Mouse (Mus musculus) WW6 (cell line): ENCODE results near the gene Pla2g4b.

Source experiments
- DNase-seq: peaks from one replicate; pipeline ENCODE4 v3.0.0-alpha.2; 2013; ENCODE audit warnings: low read depth, low spot score

Pla2g4b gene

DNA sequence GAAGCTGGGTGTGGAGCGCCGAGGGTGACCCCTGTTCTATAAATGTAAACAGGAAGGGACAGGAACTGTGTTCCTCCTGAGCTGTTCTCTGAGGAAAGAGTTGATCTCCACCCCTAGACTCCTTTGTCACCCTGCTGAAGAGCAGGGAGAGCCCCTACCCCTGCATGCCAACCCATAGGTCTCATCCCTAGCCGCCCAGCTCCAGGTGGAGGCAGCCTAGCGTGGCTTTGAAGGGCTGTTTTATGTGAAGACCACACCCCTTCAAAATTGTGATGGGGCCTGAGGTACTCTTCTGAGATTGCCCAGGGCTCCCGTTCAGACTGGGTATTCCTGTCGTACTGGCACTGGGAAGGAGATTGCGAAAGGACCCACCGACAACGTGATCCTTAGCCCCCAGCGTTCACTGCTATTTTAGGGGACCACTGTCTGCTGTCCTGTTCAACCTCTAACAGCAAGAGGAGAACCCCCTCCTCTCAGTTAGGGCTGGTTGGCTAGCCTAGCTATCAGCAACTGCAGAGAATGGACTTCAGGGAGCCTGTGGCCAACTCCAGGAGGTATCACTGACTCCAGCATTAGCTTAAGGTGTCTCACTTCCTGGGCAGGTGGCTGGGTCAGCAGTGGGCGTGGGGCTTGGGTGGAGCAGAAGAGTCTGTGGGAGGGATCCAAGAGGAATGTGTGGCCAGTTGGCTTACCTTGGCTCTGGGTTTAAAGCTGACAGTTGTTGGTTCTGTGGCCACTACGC is at the start of gene Pla2g4b:
Gene Pla2g4b (plus strand): TSS at position 692 of the 742 bp plus-strand sequence.
- no peak for DNase-seq

DNA sequence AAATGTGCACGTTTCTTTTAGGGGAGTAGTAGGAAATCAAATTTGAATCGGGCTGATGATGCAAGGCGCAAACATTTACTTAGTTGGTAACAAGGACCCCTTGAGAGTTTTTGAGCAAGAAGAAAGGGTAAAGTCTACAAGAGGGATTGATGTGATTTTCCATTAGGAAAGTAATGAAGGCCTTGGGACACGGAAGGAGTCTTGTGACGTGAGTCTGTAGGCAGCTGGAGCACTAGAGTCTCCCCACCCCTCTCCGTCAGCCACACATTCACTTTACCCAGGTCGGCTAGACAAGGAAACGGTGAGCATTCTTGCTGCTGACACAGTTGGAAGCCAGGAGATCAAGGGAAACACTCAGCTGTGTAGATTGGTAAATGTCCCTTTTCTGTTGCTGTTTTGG is 47.3 kb upstream of the Pla2g4b start:
- no peak for DNase-seq

DNA sequence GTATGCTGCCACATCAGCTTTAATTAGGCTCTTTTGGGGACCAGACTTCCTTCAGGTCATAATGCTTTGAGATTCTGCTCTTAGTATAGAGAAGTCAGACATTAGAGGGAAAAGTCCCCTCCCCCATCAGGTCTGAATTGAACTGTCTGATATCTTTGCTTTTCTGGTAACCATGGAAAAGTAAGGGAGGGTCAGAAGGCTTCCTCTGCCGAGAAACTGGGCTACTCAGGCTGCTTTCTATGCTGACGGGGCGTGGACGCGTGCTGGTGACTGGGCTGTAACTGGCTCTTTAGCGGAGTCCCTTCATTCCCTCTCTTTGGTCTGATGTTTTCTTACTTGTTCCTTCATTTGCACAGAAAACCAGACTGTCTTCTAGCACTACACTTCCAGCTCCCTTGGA is 46.8 kb upstream of the Pla2g4b start:
- no peak for DNase-seq

DNA sequence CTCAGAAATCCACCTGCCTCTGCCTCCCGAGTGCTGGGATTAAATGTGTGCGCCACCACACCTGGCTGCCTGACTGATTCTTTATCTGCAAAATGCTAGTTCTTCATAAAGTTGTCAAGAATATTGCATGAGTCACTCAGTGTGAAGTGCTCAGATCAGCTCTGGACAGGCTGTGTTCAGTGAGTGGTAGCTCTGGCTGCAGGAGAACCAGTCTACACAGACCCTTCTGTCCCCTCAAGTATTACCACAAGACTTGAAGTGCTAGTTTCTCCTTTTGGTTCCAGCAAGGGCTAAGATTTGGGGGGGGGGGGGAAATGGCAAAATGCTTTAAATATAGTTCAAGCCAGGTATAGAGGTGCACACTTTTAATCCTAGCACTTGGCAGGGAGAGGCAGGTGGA is 45.8 kb upstream of the Pla2g4b start:
- no peak for DNase-seq

DNA sequence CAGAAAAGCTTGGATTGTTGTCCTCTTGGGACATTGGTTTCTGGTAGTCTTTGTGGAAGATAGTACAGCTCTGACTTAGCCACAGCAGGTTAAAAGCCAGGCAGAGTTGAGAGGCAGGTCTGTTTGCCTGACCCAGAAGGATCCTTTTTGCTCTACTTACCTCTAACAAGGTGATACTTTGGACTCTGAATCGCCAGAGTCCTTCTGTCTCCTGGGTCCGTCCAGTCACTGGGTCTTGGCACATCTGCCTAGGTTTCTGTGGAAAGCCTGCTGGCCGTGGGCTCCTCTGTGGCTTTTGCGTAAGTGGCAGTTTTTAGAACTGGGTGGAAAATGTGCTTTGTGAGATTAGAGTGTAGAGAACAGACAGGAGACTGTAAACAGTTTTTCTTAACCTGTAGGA is 44.3 kb upstream of the Pla2g4b start:
- DNase-seq: no peak

DNA sequence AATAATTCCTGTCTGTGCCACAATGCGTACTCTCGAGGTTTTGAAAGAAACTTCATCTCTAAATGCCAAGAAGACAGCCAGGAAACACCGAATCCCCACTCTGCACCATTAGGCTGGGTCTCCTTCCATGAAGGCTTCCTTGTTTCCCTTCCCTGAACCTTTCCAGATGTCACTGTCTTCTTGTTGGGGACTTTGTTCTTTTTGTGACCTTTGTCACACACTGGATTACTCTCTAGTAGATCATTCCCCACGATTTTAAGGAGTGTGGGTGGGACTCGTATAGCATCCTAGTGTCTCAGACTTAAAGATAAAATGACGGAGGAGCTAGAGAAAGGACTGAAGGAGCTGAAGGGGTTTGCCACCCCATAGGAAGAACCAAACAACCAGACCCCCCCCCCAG is 42.3 kb upstream of the Pla2g4b start:
- no peak for DNase-seq

DNA sequence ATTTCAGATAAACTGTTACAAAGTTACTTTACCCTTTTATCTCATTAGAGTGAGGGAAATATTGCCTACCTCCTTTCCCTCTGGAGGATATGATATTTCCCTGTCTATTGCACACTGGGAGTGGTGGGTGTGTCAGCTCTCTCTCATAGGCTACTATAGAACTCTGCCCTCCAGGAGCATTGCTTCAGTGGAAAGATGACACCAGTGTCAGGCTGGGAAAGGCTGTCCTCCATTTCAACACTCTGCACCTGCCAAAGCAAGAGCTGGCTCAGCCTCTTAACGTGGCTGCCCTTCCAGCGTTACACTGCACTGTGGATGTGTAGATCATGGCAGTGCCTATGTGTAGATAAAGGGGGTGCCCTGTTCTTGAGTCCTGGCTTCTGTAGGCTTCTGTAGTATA is 40.9 kb upstream of the Pla2g4b start:
- DNase-seq: no peak

DNA sequence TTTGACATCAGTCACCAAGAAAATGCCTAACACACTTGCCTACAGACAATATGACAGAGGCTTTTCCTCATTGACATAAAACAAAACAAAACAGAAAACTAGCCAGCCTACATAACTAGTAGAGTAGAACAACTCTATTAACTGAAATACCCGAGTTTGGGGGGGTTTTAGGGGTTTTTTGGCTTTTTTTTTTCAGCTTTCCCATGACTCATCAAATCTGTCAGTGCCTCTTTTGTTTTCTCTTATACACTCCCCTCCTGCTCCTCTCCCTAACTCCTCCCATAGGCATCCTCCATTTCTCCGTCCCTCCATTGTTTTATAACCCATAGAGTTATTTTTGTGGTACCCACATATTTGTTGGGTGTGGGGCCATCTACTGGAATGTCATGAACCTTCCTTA is 39.7 kb upstream of the Pla2g4b start:
- no peak for DNase-seq

DNA sequence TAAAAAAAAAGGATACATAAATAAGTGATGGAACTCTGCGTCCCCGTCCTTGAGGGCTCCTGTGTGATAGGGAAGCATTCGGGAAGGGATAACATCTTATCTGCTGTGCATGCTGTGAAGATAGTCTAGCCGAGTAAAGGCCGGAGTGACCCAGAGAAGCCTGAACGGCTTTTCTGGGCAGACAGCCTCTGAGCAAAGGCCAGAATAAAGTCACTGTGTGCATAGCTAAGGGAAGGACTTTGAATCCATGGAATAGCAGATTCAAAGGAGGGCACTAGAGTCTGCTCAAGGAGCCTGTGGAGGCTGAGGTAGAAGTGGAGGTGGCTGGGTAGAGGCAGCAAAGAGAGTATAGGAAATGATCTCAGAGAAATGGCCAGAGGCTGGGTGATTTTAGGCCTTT is 38.4 kb upstream of the Pla2g4b start:
- DNase-seq: no peak

DNA sequence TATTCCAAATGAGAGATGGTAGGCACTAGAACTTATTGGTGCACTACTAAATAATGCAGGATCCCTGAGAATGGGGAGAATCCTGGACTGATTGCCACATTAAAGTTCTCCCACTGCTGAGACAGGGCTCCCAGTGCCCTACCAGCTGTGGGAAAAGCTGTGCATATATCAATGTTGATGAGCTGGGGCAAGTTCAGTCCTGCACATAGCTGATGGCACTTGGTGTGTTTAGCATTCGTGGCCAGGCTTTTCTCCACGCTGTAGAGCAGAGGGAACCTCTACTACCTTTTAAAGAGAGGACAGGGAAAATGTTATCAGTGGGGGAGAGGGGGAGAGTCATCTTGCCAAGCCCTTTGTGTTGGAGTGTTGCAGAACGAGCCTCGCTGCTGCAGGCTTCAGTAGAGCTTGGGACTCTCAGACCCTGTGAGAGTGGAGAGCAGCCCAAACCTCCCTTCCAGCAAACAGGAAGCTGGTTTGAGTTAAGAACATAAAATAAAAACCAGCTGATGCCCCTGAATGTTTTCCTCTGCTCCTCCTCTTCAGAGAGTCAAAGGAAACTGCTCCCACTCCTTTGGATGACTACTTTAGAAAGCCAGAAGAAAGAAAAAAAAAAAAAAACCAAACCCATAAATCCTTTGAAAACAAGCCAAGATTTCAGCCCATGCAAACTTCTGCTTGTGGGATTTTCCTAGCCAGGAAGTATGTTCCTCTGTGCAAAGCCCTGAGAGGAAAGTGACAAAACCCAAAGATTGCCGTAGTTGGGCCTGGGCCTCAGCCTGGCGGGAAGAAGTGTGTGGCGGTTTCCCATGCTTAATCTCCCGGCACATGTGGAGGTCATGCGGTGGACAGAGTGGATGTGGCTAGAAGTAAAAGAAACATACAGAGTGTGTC is 37.6 kb upstream of the Pla2g4b start:
- no peak for DNase-seq

DNA sequence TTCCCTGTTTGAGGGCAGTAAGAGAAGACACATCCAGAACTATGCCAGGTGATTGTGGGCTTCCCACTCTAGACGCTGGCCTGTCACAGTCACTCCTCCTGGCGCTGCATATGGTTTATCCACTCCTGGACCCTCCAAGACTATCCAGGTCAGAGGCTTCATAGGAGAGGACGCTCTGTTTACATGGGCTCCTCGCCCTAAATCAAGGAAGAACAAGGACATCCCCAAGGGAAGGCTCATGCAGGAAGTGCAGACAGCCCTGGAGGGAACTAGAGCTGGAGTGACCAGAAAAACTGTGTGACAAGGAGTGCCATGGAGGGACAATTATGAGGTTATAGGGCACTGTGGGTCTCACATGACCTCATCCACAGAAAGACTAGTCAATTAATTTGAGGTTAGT is 35.9 kb upstream of the Pla2g4b start:
- DNase-seq: no peak

DNA sequence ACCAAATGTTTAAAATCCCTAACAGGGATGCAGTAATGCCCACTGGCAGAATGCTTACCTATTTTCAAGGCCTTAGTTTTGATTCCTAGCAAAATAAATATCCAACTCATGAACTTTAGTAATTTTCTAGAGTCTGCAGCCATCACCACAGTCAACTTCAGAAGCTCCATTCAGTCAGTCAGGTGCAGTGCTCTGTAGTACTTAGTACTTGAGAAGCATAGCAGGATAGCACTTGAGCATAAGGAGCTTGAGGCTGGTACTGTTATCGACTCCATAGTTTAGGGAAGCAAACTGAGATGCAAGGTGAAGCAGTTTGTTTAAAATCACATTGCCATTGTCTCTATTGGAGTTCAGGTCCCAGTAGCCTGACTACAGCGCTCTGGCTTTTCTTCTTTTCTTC is 33.5 kb upstream of the Pla2g4b start:
- DNase-seq: no peak

DNA sequence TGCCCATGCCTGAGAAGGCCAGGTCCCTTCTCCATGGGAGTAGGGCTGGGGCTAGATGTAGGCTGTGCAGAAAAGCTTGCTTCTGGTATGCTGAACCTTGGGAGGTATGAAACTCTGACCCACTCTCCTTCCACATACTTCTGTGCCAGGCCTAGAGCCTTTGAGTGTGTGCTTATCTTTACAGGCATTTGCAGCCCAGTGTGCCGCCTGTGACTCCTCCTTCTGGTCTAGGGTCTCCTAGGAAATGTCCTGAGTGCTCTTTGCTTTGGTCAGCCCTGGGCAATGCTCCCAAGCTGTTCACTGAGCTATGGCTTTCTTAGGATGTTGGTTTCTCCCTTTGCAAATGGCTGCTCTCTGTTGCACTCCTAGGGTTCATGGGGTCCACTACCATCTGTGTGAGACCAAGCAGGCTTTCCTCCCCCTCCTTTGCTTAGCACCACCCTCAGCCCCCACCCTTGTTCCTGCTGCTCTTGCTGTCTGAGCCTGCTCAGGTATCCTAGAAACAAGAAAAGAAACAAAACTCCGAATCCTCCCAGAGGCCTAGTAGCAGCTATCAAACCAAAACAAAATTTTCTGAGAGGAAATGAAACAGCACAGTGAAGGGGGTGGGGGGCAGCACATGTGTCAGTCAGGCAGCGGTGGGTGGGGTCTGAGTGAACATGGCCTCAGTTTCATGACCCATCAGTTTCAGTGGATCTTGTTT is 32.2 kb upstream of the Pla2g4b start:
- no peak for DNase-seq

DNA sequence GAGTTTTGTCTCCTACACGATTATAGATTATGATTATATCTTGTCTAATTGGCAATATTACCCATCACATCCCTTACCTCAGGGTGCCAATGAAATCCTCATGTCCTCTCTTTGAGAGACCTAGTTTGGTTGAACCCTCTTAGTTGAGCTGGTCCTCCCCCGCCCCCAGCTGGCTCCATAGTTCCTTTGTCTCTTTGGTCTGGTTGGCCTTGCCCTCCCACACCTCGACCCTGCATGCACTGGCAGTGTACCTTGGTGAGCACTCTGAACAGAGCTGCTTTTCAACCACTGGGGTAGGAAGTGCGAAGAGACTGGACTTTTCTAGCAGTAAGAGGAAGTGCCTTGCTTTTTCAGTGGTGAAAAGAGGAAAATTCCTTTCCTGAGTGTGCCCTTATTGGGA is 31.3 kb upstream of the Pla2g4b start:
- DNase-seq: no peak

DNA sequence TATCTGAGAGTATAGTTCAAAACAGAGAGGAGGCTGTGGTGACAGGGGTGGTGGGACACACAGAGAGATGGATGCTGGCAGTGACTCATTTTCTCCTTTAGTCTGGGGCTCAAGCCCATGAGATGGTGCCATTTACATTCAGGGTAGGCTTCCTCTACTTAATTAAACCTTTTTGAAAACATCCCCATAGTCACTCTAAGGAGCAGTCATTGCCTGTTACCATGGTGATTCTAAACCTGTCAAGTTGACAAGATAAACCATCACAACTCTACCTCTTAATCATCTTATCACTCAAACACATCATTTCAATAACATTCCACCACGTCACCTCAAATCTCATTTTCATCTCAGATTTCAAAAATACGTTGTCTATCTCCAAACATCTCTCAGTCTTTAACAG is 29.2 kb upstream of the Pla2g4b start:
- DNase-seq: no peak

DNA sequence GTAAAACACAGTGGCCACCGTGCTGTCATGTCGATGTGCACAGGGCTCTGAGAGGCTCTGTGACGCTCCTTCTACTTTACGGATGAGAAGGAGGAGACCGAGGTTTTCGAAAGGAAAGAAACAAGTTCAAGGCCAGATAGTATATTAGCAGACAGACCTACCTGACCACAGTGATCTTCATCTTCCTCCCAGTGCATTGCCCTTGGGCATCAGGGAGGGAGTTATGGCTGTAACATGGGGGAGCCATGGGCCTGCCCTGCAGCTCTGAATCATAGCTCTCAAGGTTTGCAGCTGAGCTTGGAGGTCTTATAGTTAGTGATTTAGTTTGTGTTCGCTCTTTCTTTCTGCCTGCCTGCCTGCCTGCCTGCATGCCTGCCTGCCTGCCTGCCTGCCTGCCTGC is 26.5 kb upstream of the Pla2g4b start:
- DNase-seq: no peak

DNA sequence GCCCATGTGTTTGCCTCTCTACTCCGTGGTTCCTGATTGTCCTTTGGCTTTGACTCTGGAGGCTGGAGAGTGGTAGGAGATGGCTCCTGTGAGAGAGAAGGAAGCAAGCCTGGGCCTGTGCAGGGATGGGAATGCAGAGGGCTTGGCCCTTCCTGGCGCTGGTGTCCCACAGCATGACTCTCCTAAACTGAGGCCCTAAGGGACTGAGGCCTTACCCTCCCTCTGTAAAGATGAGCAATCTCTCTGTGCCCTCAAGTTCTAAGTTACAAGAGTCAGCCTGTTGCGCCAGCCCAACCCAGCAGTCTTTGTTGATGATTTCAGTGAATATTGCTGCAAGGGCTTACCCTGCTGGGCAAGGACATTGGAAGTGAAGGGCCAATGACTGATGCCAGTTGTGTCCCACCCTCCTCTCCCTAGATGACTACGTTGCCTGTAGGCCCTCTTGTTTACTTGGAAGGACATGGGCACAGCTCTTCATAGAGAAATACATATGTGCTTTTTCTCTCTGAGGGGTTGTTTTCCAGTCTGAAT is 25.5 kb upstream of the Pla2g4b start:
- no peak for DNase-seq

DNA sequence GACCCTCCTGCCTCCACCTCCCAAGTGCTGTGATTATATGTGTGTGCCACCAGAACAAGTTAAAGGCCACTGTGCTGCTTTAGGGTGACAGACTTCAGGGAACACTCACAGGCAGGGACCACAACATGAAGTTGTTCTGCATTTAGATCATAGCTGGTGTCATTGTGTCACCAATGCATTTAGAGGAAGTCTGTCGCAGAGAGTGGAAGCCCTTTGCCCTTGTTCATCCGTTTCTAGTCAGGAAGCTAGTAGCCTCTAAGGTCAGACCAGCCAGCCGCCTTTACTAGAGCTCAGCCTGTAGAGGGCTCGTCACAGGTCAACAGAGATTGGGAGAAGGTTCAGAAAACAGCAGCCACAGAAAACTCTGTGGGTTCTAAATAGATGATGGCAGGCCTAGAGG is 24.5 kb upstream of the Pla2g4b start:
- no peak for DNase-seq

DNA sequence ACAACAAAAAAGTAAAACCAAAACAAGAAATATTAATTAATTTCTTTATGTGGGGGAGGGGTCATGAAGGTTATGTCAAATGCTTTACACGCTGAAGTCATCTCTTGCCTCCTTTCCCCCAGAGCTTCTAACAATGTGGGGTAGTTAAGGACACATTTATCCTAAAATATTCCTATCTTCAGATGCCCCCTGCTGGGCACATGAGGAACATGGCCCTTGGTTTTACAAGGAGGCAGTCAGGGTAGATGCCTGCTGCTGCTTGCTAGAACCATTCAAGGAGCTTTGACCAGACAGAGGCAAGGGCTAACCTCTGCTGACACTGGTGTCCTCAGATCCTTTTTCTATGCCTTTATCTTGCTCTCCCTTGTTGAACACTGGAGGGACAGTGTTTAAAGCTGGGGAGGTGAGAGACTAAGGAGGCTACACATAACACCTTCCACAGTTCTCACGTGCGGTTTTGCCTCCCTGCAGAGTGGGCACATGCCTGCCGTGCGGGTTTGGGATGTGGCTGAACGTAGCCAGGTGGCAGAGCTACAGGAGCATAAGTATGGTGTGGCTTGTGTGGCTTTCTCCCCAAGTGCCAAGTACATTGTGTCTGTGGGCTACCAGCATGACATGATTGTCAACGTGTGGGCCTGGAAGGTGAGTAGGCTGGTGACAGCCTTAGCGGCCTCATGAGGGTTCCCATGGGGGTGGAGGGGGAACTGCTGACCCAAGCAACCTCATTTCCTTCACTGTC is 21.6 kb upstream of the Pla2g4b start:
- DNase-seq: no peak

DNA sequence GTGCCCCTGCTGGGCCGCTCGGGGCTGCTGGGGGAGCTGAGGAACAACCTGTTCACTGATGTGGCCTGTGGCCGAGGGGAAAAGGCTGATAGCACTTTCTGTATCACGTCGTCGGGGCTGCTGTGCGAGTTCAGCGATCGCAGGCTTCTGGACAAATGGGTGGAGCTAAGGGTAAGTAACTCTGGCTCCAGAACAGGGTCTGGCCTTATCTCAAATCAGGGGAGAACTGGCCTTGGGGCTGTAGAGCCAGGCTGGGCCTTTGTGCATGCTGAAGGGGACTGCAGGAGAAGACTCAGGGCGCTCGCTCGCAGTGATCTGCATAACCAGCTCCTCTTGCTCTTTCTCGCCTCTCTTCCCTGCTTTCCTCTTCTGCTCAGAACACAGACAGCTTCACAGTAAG is 20.3 kb upstream of the Pla2g4b start:
- DNase-seq: no peak

DNA sequence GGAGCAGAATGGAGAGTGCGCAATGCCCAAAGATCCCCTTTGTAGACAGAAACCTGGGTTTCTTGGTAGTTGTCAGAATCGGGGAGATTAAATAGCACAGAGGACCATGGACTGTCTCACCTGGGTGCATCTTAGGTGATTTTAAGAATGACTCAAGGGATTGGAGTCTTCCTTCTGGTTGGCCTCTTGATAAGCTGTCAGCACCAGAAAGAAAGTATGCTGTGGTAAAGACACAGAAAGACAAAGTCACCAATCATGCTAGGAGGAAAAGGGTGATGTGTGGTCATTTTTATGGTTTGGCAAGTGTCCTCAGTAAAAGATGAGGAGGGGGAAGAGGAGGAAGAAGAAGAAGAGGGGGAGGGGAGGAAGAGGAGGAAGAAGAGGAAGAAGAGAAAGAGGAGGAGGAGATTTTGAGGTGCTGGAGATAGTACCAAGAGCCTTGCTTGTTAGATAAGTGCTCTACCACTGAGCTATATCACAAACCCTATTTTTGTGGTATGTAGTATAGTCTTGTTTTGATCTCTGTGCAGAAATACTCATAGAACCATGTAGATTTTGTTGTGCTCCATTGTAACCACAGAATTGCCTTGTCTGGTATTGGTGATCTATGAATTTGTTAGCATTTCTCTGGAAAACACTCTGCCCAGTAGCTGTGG is 19.3 kb upstream of the Pla2g4b start:
- DNase-seq: no peak
